Mouse (Mus musculus) frontal cortex, adult (tissue): ENCODE data around the gene Chd6.

Experiments used
- ATAC-seq: cut with Nextera tagmentation; 2 replicates; pipeline ENCODE4 v1.9.2; 2017; ENCODE audit warnings: mild to moderate bottlenecking, moderate library complexity, mixed read lengths; ENCODE audit not compliant: low TSS enrichment

Chd6 gene

DNA sequence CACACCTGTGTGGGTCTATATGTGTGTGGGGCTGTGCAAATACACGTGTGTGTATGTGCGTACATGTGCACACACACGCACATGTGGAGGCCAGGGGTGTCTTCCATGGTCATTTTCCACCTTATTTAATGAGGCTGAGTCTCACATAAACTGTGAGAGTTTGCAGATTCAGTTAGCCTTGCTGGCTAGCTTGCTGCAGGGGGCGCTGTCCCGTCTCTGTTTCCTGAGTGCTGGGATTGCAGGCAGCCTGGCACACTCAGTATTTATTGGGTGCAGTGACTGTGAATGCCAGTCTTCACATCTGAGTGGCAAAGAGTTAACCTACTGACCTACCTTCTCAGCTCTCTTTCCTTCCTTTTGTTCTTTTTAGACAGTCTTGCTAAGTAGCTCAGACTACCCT lies 175.0 kb downstream of the Chd6 start:
- ATAC-seq: no peak

- no peak; the same call in 1 of the 2 replicates for ATAC-seq
Observed at GRCm38 (mm10) chr2:160932981-160933380, 175.9 kb downstream of the Chd6 start.

- no peak for ATAC-seq
Observed at GRCm38 (mm10) chr2:160932325-160932724, 176.6 kb downstream of the Chd6 start.

DNA sequence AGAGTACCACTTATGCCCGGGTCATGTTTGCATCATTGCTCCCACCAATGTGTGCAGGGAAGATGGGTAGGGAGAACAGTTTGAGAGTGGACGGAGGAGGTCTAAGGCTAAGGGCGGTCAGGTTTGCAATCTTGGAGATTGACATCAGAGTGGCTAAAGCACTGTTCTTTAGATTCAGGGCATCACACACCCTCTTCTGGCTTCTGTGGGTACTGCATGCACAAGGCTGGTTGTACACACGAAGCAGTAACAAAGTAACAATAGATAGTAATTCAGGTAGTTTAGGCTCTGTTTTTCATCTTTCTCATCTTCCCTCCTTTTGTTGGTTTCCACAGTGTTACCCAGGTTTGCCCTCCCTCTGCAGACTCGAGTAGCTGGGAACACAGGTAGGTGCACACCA lies 177.5 kb downstream of the Chd6 start:
- no peak for ATAC-seq

DNA sequence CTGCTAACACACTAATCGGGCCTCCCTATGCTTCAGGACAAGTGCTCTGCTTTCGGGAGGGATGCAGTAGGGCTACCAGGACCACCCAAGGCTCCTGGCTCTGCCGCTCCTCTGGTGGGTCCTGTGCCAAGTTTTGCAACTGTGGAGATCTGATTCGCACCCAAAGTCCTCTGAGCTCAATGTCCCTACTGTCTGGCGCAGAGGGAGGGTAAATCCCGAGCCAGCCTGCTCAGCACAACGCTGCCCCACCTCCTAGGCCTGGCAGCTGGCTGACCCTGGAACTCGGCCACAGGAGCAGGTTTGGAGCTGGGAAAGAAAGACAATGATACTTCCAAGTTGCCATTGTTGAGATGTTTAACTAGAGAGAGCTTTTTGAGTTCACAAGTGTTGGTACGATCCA lies 183.7 kb downstream of the Chd6 start:
- ATAC-seq: peak; percentile 44; the same call in 1 of the 2 replicates

- no peak for ATAC-seq
Observed at GRCm38 (mm10) chr2:160921285-160921684, 187.6 kb downstream of the Chd6 start.

DNA sequence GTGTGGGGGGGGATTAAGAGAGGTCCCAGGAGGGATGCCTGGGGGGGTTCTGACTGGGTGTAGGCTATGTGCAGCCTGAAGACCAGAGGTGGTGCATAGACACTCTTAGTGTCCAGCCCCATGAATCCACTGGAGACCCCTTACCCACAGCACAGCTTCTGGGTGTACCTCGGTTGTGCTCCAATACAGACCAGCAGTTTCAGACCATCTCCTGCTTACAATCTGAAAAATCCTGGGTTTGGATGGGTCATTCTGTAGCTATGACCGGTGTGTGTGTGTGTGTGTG lies 190.0 kb downstream of the Chd6 start:
- ATAC-seq: no peak

- no peak for ATAC-seq
Observed at GRCm38 (mm10) chr2:160918154-160918929, 190.5 kb downstream of the Chd6 start.

DNA sequence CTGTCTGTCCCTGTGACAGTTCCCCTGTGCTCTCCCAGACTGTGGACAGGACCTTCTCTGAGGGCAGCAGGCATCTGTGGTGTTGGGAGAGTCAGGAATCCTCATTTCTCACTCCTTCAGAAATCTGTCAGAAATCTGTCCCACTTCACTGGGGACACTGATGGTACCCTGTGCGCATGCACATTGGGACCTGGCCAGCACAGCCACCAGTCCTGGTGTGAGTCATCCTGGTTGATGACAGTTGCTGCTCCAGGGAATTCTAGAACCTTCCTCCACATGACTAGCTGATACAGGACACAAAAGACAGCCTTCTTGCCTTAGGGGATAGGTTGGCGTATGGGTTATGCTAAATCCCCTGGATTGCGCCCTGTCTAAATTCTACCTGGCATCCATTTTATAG lies 191.6 kb downstream of the Chd6 start:
- ATAC-seq: peak; percentile 64

GRCm38 (mm10) chr2:160916714-160917113 lies 192.2 kb downstream of the Chd6 start:
- ATAC-seq: no peak

DNA sequence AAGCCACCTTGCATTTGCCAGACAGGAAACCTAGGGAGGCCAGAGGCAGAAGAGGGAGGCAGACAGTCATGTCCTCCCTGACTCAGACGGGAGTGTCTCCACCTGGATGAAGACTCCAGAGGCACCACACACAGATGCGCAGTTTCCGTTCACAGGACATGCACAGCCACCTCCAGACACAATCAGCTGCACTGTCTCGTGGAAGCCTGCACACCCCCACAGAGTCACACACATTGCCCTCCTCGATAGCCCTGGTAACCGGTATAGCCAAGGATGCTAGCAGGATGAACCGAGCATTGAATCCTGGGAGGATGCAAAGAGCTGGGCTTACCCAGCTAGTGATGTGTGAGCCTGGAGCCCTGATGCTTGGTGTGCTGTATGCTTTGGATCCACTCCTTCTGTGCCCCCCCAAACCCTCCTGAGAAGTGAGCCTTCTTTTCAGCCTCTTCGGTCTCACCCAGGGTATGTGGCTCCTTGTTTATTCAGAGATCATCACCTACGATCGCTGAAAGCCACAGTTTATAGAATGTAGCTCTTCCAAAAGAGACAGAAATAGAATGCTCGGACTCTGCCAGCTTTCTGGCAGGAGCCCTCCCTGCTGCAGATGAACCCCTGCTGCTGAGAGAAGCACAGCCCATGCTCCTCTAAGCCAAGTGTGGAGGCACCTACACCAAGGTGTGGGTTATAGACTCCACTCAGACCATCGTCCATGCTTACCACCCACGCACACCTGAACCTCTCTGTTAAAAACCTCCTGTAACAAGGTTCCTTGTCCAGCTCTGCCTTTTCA lies 192.9 kb downstream of the Chd6 start:
- peak; percentile 57 for ATAC-seq

DNA sequence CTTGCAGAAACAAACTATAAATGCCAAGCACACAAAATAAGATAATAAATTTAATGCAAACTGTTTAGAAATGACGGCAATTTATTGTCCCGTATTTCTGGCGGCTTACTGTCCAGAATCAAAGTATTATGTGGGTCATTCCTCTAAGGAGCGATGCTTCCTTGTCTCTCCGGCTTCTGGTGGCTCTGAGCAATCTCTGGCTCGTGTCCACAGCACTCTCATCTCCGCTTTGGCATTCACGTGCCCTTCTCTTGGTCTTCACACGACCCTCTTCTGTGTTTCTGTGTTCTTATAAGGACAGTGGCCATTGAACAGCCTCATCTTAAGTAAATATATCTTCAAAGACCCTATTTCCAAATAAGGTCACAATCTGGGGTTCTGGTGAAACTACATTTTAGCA lies 194.2 kb downstream of the Chd6 start:
- ATAC-seq: no peak

DNA sequence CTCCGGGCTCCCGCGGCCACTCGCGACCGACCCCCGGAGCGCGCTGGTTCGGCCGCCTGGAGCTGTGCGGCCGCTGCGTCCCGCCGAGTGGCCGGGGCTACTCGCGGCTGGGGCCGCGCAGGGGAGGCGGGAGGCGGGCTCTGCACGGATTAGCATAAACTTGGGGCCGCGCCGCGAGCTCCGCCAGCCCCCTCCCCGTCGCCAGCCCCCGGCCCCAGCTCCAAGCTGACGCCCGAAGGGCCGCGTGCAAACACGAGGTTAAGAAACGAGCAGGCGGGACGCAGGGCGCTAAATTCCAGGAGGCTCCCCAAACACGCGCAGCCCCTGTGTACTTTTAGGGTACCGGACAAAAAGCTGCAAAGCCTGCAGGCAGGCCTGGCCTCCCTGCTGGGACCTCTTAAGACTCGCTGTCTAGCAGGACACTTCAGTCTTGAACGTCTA lies 196.6 kb downstream of the Chd6 start, which contains the start of gene Emilin3:
TSS of gene Emilin3 (minus strand) at position 98 of the 441 bp plus-strand sequence.
- ATAC-seq: no peak

DNA sequence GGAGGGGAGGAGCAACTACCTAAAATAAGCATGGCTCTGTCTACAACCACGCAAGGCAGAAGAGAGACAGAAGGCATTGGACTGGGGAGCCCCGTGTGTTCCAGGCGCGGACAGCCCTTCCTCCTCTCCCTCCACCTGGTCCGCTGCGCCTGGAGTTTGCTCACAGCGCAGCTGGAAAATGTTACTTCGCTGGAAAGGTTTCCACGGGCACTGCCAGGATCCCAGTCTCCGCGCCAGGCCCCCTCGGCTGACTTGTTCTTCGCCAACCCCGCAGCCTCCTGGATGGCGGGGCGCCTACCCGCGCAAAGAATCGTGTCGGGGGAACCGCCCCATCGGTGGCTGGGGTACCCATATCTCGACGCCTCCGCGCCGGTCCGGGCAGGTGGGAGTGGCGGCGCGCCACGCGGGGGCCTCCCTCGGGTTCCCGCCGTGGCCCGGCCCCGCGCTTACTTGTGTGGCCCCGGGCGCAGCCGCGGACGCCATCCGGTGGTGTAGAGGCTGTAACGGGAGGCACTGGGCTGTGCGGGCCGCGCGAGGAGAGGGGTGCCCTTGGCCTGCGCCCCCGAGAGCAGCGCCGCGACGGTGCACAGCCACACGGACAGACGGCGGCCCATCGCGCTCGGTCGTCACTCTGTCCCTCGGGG lies 197.2 kb downstream of the Chd6 start:
- ATAC-seq: 0 out of 2 replicates have a peak, but pooled peaks have one; percentile 17

- no peak for ATAC-seq
Observed at GRCm38 (mm10) chr2:160910633-160911032, 198.2 kb downstream of the Chd6 start.

- ATAC-seq: no peak
Observed at GRCm38 (mm10) chr2:160908607-160909006, 200.3 kb downstream of the Chd6 start.

GRCm38 (mm10) chr2:160906101-160906500 lies 202.8 kb downstream of the Chd6 start:
- ATAC-seq: no peak

DNA sequence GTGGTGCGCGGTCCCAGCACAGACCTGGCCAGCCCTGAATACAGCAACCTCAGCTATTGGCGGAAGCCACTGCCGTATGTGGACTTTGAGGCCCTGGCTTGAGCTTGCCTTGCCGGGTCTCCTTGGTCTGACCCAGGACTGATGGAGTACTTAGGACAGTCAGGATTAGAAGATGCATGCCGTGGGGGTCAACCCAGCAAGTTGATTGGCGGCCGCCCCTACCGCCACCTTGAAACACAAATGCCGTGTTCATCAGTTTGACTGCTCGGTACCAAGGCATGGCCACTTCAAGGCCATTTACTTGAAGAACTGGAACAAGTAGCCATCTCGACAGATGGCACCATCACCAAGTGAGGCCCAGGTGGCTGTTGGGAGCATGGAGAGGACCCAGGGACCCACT lies 203.6 kb downstream of the Chd6 start:
- no peak for ATAC-seq

DNA sequence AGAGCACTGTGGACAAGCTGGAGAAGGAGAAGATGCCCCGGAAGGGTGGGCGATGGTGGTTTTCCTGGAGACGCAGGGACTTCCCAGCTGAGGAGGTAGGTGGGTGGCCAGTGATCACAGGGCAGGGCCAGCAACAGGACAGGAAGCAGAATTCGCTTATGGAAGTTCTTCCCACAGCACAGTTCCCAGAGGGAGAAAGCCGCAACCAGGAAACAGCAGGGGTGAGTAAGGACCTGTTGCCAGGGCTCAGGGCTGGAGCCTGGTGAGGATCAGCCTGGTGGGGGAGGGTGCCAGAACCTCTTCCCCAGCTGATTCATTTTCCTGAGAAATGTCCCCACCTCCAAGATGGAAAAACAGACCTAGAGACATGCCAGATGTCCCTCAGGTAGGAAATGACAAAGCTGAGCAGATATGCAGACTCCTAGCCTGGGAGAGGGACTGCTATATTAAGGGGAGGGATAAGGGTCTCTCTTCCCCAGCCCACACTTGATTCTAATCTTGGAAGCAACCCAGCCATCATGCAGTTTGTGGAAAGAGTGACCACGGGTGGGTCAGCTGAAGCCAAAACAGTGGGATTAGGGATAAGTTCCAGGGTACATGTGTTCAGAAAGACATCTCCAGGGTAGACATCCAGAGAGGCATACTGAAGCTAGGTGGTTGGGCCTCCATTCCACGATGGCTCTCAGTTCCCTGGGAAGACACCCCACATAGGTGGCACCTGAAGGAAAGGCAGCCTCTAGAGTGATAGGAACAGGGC lies 207.0 kb downstream of the Chd6 start:
- no peak for ATAC-seq
